Mouse (Mus musculus) stomach, postnatal 0 days (tissue): Measurements from ENCODE around the gene Ano8.

ENCODE experiments used
- CTCF ChIP-seq: IDR thresholded peaks from 2 replicates; pipeline ENCODE4 v1.5.1; 2016; ENCODE audit warnings: antibody characterized with exemption, low read depth, mild to moderate bottlenecking, moderate library complexity
- EP300 ChIP-seq: optimal IDR thresholded peaks from 2 replicates; pipeline ENCODE3; 2016; ENCODE audit warnings: antibody characterized with exemption

DNA sequence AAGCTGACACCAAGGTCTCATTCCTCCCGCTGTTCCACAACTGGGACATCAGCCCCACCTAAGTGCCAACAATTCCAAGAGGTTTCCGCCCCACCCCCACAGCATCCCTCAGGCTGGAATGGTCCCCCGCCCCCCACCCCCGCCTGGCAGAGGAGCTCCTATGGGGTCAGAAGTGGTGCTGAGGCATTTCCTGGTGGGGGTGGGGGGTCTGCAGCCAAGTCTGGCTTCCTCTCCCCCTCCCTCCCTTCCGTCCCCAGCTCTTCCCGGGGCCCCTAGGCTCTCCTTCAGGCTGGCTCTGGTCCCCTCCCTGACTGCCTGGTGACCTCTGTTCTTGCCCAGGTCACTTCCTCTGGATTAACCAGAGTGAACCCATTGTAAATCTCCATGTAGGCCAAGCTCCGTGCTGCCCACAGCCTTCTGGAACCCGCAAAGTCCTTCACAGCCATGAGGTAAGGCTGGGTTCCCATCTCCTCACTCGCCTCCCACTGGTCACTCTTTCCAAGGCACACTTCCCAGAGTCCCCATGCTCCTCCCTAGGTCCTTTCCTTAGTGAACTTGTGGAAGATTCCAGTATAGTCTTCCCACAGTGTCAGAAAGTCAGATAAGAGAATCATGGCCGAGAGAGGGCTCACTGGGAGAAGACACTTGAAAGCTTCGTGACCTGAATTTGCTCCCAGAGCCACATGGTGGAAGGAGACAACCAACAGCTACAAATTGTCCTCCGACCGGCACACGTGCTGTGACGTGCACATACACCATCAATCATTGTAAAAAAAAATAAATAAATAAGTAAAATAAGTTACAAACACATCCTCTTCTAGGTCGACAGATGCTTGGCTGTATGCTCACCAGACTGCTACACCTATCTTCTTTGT lies 13.3 kb upstream of the Ano8 start:
- TF ChIP-seq CTCF (no peak), EP300 (no peak)
